Mouse (Mus musculus): ENCODE data around the gene Serbp1. TPM values are rescaled to one million over a fixed set of nuclear protein-coding genes. Genes with fewer than 3 reads are reported as not detected.

Serbp1 gene
- 166 and 238 TPM in 2 replicates for total RNA-seq (2014; rRNA removed)
- 277 and 297 TPM in 2 replicates for polyA plus RNA-seq (2015; fragmentation: Nextera tagmentation; extraction: Ambion mirVana)

DNA sequence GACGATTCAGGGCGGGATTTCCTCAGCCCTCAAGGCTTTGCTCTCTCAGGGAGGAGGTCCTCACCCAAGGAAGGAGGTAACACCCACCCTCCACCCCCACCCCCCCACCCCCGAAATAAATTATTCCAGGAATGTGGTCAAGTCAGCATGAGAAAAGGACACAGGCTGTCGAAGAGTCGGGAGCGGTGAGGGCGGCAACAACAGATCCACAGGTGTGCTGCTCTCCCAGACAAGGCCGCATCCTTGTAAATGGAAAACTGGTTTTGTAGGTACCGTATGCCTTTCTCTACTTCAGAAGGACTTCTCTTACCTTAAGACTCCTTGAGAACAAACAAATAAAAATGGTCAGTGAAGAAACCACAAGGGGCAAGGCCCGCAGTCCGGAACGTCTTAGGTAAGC lies at the start of gene Serbp1:
Serbp1 (plus strand) TSS at position 200 of the 400 bp plus-strand sequence.
- TF ChIP-seq CTCF (IDR thresholded peaks at IDR 0.05): no peak
- no peak for ATAC-seq (ENCODE audit: low FRiP score)
- Histone ChIP-seq H3K4me3 (ENCODE audit: low read depth, low read length) (no peak within 1 kb of the TSS), H3K9me3 (ENCODE audit: low read length) (no peaks in the 10 kb centered on the region), H3K9ac (replicated peaks; ENCODE audit: low read length, poor library complexity, severe bottlenecking) (no peak within 1 kb of the TSS), H3K4me1 (ENCODE audit: insufficient read depth, low read length) (no peaks in the 10 kb centered on the region), H3K27ac (ENCODE audit: low read depth, low read length) (no peak within 1 kb of the TSS), H3K27me3 (ENCODE audit: insufficient read depth, low read length) (no peaks in the 10 kb centered on the region), H3K36me3 (ENCODE audit: insufficient read depth, low read length) (no peaks in the 10 kb centered on the region), H3K4me2 (ENCODE audit: low read depth, low read length, poor library complexity, severe bottlenecking) (no peak within 1 kb of the TSS)
- WGBS: 30% methylated on average over 12 of the region's 12 CpGs
- no peak for DNase-seq (ENCODE audit: low spot score)

- H3K9ac ChIP-seq (replicated peaks; ENCODE audit: low read length, poor library complexity, severe bottlenecking): no peak overlapping the region
- no peak overlapping the region for H3K4me3 ChIP-seq (ENCODE audit: low read depth, low read length)
- ATAC-seq (ENCODE audit: low FRiP score) (no peak), DNase-seq (ENCODE audit: low spot score) (no peak)
- H3K9me3 ChIP-seq (ENCODE audit: low read length): no peaks in the 10 kb centered on the region
- H3K27me3 ChIP-seq (ENCODE audit: insufficient read depth, low read length): no peaks in the 10 kb centered on the region
- no peaks in the 10 kb centered on the region for H3K36me3 ChIP-seq (ENCODE audit: insufficient read depth, low read length)
- 88% methylated on average over 2 of the region's 2 CpGs for WGBS
- H3K27ac ChIP-seq (ENCODE audit: low read depth, low read length): no peak overlapping the region
- H3K4me1 ChIP-seq (ENCODE audit: insufficient read depth, low read length): no peaks in the 10 kb centered on the region; the same call in 1 of the 2 replicates
- H3K4me2 ChIP-seq (ENCODE audit: low read depth, low read length, poor library complexity, severe bottlenecking): no peak overlapping the region
- TF ChIP-seq CTCF (IDR thresholded peaks at IDR 0.05): no peak
Observed at GRCm38 (mm10) chr6:67193591-67193990, 44.4 kb upstream of the Serbp1 start.

- H3K9ac ChIP-seq (replicated peaks; ENCODE audit: low read length, poor library complexity, severe bottlenecking): no peak overlapping the region
- ATAC-seq (ENCODE audit: low FRiP score): no peak
- 87% methylated on average over 6 of the region's 6 CpGs for WGBS
Observed at GRCm38 (mm10) chr6:67194606-67195005, 43.4 kb upstream of the Serbp1 start.

DNA sequence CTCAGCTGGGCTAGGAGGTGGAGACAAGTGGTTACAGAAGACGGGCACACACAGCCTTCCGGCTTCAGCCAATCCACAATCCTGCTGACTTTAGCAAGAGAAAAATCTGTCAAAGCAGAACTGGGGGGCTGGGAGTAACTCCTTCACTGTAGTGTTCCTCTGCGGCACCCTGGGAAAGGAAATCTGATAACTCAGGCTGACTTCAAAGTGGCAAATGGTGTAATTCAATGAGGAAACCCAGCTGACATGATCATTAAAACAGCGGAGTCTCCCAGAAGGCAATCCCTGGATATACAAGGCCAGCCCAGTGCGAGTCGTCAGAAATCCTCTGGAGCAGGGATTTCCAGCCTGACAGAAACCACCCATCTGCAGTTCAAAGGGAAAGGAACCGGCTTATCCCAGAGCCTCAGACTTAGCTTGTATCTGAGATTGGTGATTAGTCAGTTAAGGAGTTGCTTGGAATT lies 42.8 kb upstream of the Serbp1 start:
- no peak for TF ChIP-seq CTCF (IDR thresholded peaks at IDR 0.05)
- 6% methylated on average over 7 of the region's 7 CpGs for WGBS
- no peak overlapping the region for H3K4me3 ChIP-seq (ENCODE audit: low read depth, low read length)
- DNase-seq (ENCODE audit: low spot score) (no peak), ATAC-seq (ENCODE audit: low FRiP score) (peak; percentile 60)
- H3K4me2 ChIP-seq (ENCODE audit: low read depth, low read length, poor library complexity, severe bottlenecking): no peak overlapping the region
- no peak overlapping the region for H3K9ac ChIP-seq (replicated peaks; ENCODE audit: low read length, poor library complexity, severe bottlenecking)
- no peaks in the 10 kb centered on the region for H3K9me3 ChIP-seq (ENCODE audit: low read length)
- no peak overlapping the region for H3K27ac ChIP-seq (ENCODE audit: low read depth, low read length)
- H3K36me3 ChIP-seq (ENCODE audit: insufficient read depth, low read length): no peaks in the 10 kb centered on the region
- H3K4me1 ChIP-seq (ENCODE audit: insufficient read depth, low read length): no peaks in the 10 kb centered on the region; the same call in 1 of the 2 replicates
- H3K27me3 ChIP-seq (ENCODE audit: insufficient read depth, low read length): no peaks in the 10 kb centered on the region

More at GRCm38 (mm10) chr6:67194606-67195005, 43.4 kb upstream of the Serbp1 start:
- Histone ChIP-seq H3K27me3 (ENCODE audit: insufficient read depth, low read length) (no peaks in the 10 kb centered on the region), H3K4me3 (ENCODE audit: low read depth, low read length) (no peak overlapping the region), H3K4me2 (ENCODE audit: low read depth, low read length, poor library complexity, severe bottlenecking) (no peak overlapping the region), H3K4me1 (ENCODE audit: insufficient read depth, low read length) (no peaks in the 10 kb centered on the region; the same call in 1 of the 2 replicates), H3K36me3 (ENCODE audit: insufficient read depth, low read length) (no peaks in the 10 kb centered on the region), H3K27ac (ENCODE audit: low read depth, low read length) (no peak overlapping the region), H3K9me3 (ENCODE audit: low read length) (no peaks in the 10 kb centered on the region)
- no peak for TF ChIP-seq CTCF (IDR thresholded peaks at IDR 0.05)
- no peak for DNase-seq (ENCODE audit: low spot score)

- 93% methylated on average over 6 of the region's 6 CpGs for WGBS
Observed at GRCm38 (mm10) chr6:67196821-67197220, 41.2 kb upstream of the Serbp1 start.

GRCm38 (mm10) chr6:67198085-67198484 lies 39.9 kb upstream of the Serbp1 start:
- Histone ChIP-seq H3K27me3 (ENCODE audit: insufficient read depth, low read length) (no peaks in the 10 kb centered on the region), H3K4me2 (ENCODE audit: low read depth, low read length, poor library complexity, severe bottlenecking) (no peak overlapping the region), H3K27ac (ENCODE audit: low read depth, low read length) (no peak overlapping the region), H3K4me1 (ENCODE audit: insufficient read depth, low read length) (no peaks in the 10 kb centered on the region; the same call in 1 of the 2 replicates), H3K36me3 (ENCODE audit: insufficient read depth, low read length) (no peaks in the 10 kb centered on the region), H3K4me3 (ENCODE audit: low read depth, low read length) (no peak overlapping the region), H3K9ac (replicated peaks; ENCODE audit: low read length, poor library complexity, severe bottlenecking) (no peak overlapping the region), H3K9me3 (ENCODE audit: low read length) (no peaks in the 10 kb centered on the region)
- TF ChIP-seq CTCF (IDR thresholded peaks at IDR 0.05): peak; percentile 75
- DNase-seq (ENCODE audit: low spot score) (peak; percentile 27), ATAC-seq (ENCODE audit: low FRiP score) (no peak)
- WGBS: 23% methylated on average over 4 of the region's 4 CpGs

More at GRCm38 (mm10) chr6:67196821-67197220, 41.2 kb upstream of the Serbp1 start:
- ATAC-seq (ENCODE audit: low FRiP score) (no peak), DNase-seq (ENCODE audit: low spot score) (no peak)
- Histone ChIP-seq H3K9me3 (ENCODE audit: low read length) (no peaks in the 10 kb centered on the region), H3K4me2 (ENCODE audit: low read depth, low read length, poor library complexity, severe bottlenecking) (no peak overlapping the region), H3K4me3 (ENCODE audit: low read depth, low read length) (no peak overlapping the region), H3K9ac (replicated peaks; ENCODE audit: low read length, poor library complexity, severe bottlenecking) (no peak overlapping the region), H3K27ac (ENCODE audit: low read depth, low read length) (no peak overlapping the region), H3K4me1 (ENCODE audit: insufficient read depth, low read length) (no peaks in the 10 kb centered on the region; the same call in 1 of the 2 replicates), H3K36me3 (ENCODE audit: insufficient read depth, low read length) (no peaks in the 10 kb centered on the region), H3K27me3 (ENCODE audit: insufficient read depth, low read length) (no peaks in the 10 kb centered on the region)
- no peak for TF ChIP-seq CTCF (IDR thresholded peaks at IDR 0.05)
